Mouse (Mus musculus): ENCODE results near the gene Mettl24. TPM values are rescaled to one million over a fixed set of nuclear protein-coding genes. Genes with fewer than 3 reads are reported as not detected.

The Mettl24 gene
- total RNA-seq, 2 experiments from 2014 or later, result 1.4 to 1.5 TPM

DNA sequence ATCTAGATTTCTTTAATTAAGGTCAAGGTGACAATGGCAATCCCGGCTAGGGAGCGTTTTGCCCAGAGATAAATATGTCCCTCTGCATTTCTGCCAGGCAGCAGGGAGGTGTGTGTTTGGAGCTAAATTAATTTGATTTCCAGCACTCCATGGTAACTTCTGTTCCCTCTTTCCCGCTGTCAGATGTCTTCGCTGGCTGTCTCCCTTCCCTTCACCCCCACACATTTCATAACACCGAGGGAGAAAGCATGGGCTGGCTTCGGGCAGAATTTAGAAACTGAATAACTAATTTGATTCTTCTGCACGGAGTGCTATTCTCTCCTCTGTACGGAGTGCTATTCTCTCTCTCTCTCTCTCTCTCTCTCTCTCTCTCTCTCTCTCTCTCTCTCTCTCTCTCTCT, 612 bp upstream of the Mettl24 start:
- intact Hi-C loops (cut with DNase I), result loop anchor here (10.0 kb wide), 1 partner anchor 202 kb away; the partner anchor contains the start of genes Cdc40 and Wasf1
- DNase-seq, result peak; percentile 5 to 7

DNA sequence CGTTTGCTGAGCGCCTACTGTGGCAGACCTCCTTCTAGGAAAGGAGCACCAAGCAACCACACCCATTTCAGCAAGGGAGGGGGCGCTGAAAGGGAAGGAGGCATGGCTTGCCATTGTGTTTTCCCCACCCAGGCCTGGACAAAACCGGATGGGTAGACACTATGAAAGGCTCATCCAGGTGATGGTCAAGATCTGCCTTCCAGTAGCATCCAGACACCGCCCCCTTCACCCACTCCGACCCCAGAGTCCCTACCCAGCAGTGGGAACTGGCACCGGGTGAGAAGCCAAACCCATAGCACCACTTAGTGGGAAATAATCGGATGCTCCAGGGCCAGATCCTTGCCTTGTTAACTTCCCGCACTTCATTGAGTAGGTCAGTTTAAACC, 779 bp downstream of the Mettl24 start:
- DNase-seq, result peak in 1 of 2 experiments; percentile 1
- intact Hi-C loops (cut with DNase I), result loop anchor here (10.0 kb wide), 1 partner anchor 201 kb away; the partner anchor contains the start of genes Cdc40 and Wasf1

DNA sequence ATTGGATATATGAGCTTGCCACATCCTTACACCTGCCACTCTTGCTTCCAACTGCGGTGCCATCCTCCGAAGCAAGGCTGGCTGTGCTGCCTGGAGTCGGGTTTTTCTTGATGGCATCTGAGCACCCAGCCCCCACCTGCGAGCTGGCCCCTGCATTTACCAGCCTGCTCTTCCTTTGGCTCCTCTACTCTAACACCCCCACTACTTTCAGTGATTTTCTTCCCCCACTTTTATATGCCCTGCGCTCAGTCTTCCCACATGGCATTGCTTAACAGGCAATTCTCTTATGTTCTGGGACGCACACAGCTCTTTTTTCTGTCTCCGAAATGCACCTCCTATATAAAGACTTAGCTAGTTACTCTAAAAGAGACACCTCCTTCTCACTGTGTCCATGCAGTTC, 1.2 kb downstream of the Mettl24 start:
- intact Hi-C loops (cut with DNase I), result loop anchor here (10.0 kb wide), 1 partner anchor 200 kb away; the partner anchor contains the start of genes Cdc40 and Wasf1
- DNase-seq, result no peak

GRCm38 (mm10) chr10:40685641-40686040, 2.6 kb downstream of the Mettl24 start:
- intact Hi-C loops (cut with DNase I), result loop anchor here (10.0 kb wide), 1 partner anchor 199 kb away; the partner anchor contains the start of genes Cdc40 and Wasf1
- DNase-seq, result no peak

DNA sequence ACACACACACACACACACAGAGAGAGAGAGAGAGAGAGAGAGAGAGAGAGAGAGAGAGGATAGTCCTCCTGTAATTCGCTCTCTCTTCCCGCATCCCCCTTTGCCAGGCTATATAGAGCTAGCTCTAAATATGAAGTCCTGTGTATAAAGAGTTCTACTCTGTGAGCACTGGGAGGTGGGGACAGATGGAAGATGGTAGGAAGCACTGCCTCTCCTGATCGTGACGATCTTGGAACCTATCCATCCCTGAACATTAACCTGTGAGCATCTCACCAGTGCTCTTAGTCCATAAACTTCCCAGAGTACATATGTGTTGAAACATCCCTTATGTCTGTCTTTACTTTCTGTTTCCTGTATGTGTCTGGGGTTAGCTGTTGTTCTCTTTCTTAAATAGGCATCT, 3.9 kb downstream of the Mettl24 start:
- DNase-seq, result no peak
- intact Hi-C loops (cut with DNase I), result loop anchor here (10.0 kb wide), 1 partner anchor 198 kb away; the partner anchor contains the start of genes Cdc40 and Wasf1

- no peak for DNase-seq
- intact Hi-C loops (cut with DNase I), result loop anchor here (10.0 kb wide), 1 partner anchor 197 kb away; the partner anchor contains the start of genes Cdc40 and Wasf1
These were observed 4.3 kb downstream of the Mettl24 start for GRCm38 (mm10) chr10:40687407-40687806.

DNA sequence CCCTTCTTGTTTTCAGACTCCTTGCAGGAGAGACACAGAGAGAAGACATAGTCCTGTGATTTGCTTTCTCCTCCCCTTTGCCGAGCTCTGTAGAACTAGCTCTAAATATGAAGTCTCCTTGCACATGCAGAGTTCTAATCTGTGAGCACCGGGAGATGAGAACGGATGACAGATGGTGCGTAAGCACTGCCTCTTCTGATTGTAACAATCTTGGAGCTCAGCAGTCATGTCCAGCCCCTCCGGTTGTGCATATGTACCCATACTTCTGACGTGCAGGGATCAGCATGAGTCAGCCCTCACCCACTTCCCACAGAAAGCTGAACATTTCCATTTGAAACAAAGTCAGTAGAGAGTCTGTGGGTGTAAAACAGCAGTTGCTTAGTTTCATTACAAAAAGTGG, 5.2 kb downstream of the Mettl24 start:
- DNase-seq, result no peak
- intact Hi-C loops (cut with DNase I), result loop anchor here (10.0 kb wide), 1 partner anchor 197 kb away; the partner anchor contains the start of genes Cdc40 and Wasf1

- no peak for DNase-seq
- intact Hi-C loops (cut with DNase I), result loop anchor here (10.0 kb wide), 1 partner anchor 196 kb away; the partner anchor contains the start of genes Cdc40 and Wasf1
These were observed 5.8 kb downstream of the Mettl24 start for GRCm38 (mm10) chr10:40688873-40689272.

- intact Hi-C loops (cut with DNase I), result no loop called here
These were observed 15.6 kb downstream of the Mettl24 start for GRCm38 (mm10) chr10:40698652-40699051.

DNA sequence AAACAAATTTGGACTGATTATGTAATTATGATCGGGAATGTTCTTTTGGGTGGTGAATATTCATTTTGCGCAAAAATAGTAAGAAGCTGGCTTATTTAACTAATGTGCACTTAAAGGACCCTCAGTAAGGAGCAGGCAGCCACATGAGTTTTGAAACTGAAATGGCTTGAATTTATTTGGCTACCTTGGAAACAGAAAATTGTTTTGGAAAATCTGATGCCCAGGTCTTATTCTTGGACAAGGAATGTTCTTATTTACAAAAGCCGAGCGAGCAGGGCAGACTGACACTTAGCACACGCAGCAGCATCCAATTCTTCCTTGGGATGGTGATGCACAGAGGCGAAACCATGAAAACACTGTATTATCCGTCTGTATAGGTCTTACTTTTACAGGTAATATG, 28.0 kb downstream of the Mettl24 start:
- intact Hi-C loops (cut with DNase I), result no loop called here
- no peak for DNase-seq

More at GRCm38 (mm10) chr10:40698652-40699051, 15.6 kb downstream of the Mettl24 start:
- DNase-seq, result no peak

GRCm38 (mm10) chr10:40713018-40713608, 30.0 kb downstream of the Mettl24 start:
- DNase-seq, result no peak
- intact Hi-C loops (cut with DNase I), result no loop called here

GRCm38 (mm10) chr10:40713829-40714228, 30.7 kb downstream of the Mettl24 start:
- no peak for DNase-seq
- intact Hi-C loops (cut with DNase I), result no loop called here

- DNase-seq, result no peak
- intact Hi-C loops (cut with DNase I), result no loop called here
These were observed 32.1 kb downstream of the Mettl24 start for GRCm38 (mm10) chr10:40715151-40715550.

DNA sequence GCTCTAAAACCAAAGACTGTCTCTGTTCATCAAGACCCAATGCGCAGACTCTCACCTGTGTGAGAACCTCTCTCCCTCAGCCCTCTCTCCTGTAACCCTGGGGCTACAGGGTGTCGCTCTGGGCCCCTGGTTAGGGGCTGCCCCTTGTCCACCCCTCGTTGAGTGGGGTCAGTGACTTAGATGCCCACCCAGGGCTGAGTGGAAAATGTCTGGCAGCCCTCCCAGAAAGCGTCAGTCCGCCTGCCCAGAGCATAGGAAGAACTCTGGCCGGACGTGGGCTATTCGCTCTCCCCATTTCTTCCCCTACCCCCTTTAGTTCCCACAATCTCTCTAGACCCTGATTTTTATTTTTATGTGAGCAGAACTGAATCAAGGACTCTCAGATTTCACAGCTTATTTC, 33.2 kb downstream of the Mettl24 start:
- no peak for DNase-seq
- intact Hi-C loops (cut with DNase I), result no loop called here

- intact Hi-C loops (cut with DNase I), result no loop called here
- DNase-seq, result no peak
These were observed 33.6 kb downstream of the Mettl24 start for GRCm38 (mm10) chr10:40716713-40717112.

DNA sequence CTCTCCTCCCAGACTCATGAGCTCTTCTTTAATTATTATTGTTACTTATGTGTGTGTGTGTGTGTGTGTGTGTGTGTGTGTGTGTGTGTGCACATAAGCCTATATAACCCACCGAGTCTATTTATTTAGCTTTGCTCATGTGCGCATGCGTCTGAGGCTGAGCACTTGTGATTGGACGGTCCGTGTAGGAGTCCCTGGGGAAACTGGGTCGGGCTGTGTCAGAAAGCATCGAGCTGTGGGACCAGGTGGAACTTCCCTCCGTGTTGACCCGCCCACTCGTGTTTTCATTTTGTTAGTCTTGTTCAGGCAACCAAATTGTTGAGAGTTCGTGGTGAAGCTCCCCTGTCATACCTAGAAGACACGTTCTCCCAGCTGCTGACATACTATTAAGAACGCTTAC, 35.3 kb downstream of the Mettl24 start:
- no peak for DNase-seq
- intact Hi-C loops (cut with DNase I), result no loop called here

- no peak for DNase-seq
- intact Hi-C loops (cut with DNase I), result no loop called here
These were observed 36.0 kb downstream of the Mettl24 start for GRCm38 (mm10) chr10:40719062-40719461.

- intact Hi-C loops (cut with DNase I), result no loop called here
- DNase-seq, result no peak
These were observed 37.8 kb downstream of the Mettl24 start for GRCm38 (mm10) chr10:40720883-40721282.

DNA sequence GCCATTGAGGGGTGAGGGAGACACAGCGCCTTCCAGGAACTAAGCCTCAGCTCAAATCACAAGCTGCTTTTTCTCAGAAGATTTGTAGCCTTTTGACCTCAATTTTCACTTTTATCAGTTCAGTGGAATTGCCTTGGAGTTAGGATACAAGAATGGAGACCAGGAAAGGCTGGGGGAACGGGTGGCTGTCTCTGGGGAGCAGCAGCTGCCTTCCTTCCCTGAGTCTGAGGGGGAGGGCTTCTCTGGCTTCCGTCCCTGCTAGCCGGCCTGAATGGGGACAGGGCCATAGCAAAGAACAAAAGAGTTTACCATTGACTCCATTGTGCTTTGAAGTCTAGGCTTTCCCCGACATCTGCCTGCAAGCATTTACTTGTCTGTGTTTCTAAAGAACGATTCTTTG, 41.3 kb downstream of the Mettl24 start:
- DNase-seq, result peak in 1 of 2 experiments; percentile 23
- intact Hi-C loops (cut with DNase I), result no loop called here

GRCm38 (mm10) chr10:40725066-40725465, 42.0 kb downstream of the Mettl24 start:
- no peak for DNase-seq
- intact Hi-C loops (cut with DNase I), result no loop called here

DNA sequence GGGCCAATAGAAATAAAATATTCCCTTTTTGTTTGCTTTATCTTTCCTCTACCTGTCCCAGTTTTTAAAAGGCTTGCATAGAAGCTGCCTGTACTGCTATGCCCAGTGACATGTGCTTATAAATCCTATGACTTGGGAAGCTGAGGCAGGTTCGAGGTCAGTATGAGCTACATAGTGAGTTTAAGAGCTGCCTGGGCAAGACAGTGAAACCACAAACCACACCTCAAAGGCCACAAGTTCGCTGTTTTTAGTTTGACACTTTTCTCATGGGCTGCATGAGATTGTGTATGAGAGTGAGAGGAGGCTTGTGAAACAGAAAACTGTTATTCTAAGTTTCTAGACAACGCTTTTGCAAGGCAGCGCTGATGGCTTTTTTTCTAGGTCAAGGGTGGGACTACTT, 42.4 kb downstream of the Mettl24 start:
- intact Hi-C loops (cut with DNase I), result no loop called here
- no peak for DNase-seq

GRCm38 (mm10) chr10:40726288-40726902, 43.3 kb downstream of the Mettl24 start:
- DNase-seq, result no peak
- intact Hi-C loops (cut with DNase I), result no loop called here

Measured in heart, postnatal 14 days (tissue).